Mouse (Mus musculus) bone marrow macrophage, adult 2 months (primary cell): ENCODE measurements around the gene Olfr874. TPM values are rescaled to one million over a fixed set of nuclear protein-coding genes. Genes with fewer than 3 reads are reported as not detected.
A peak's percentile ranks its signal among the peaks of the same experiment; 100 is the strongest.

ENCODE experiments used
- H3K27ac ChIP-seq: 2 replicates; pipeline ENCODE4 v1.5.1; 2012; ENCODE audit warnings: low read depth, low read length; ENCODE audit not compliant: insufficient read depth
- H3K4me1 ChIP-seq: 2 replicates; pipeline ENCODE4 v1.6.1; 2012; ENCODE audit warnings: low read length; ENCODE audit not compliant: control insufficient read depth, insufficient read depth
- H3K4me3 ChIP-seq: 2 replicates; pipeline ENCODE4 v1.5.1; 2012; ENCODE audit warnings: mild to moderate bottlenecking, low read length, moderate library complexity; ENCODE audit not compliant: insufficient read depth
- CTCF ChIP-seq: IDR thresholded peaks from 2 replicates; pipeline ENCODE4 v1.5.1; 2012; ENCODE audit warnings: low read depth, mild to moderate bottlenecking, low read length, moderate library complexity
- POLR2A ChIP-seq: IDR thresholded peaks from 2 replicates; pipeline ENCODE4 v1.6.1; 2012; ENCODE audit warnings: mild to moderate bottlenecking, low read depth, low read length, borderline replicate concordance
- polyA plus RNA-seq: library from polyadenylated mRNA; stranded (reverse); fragments of >200 nt; gene quantifications from 2 replicates; pipeline ENCODE4 v1.2.4, GENCODE M21; 2012; ENCODE audit not compliant: missing spikeins, insufficient read depth, insufficient read length

The Olfr874 gene
- not detected in 2 replicates for polyA plus RNA-seq

- no peak for TF ChIP-seq POLR2A
- TF ChIP-seq CTCF = no peak
- H3K4me1 ChIP-seq = no peaks in the 10 kb centered on the region
These were observed at the start of gene Olfr874 for GRCm38 (mm10) chr9:37744806-37745205. Gene Olfr874 (plus strand): TSS chr9:37745106.

DNA sequence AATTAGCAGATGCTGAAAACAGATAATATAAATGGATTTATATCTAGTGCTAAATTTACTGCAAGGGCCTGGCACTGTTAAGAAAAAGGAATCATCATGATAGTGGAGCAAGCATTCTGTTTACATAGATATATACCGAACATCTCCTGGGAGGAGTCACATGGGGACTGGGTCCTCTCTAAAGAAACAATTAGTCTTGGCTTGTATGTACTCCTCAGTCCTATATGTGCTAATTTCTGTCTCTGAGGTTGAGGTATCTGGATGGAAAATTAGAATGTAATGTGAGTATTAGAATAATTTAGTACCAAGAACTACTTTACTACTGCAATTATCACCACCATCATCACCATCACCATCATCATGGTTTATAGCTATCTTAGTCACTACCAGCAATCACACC, 28.8 kb upstream of the Olfr874 start, which contains the start of gene Olfr160:
Gene Olfr160, minus strand, starts transcription at position 101 of the 400 bp plus-strand sequence.
- no peaks in the 10 kb centered on the region for H3K4me1 ChIP-seq

More at GRCm38 (mm10) chr9:37744806-37745205, at the start of gene Olfr874:
- Histone ChIP-seq H3K4me3 (no peak within 1 kb of the TSS), H3K27ac (no peak within 1 kb of the TSS)

GRCm38 (mm10) chr9:37734310-37734709, 10.6 kb upstream of the Olfr874 start:
- Histone ChIP-seq H3K4me3 (no peak overlapping the region), H3K27ac (no peak overlapping the region), H3K4me1 (no peaks in the 10 kb centered on the region)
- TF ChIP-seq CTCF = no peak
- no peak for TF ChIP-seq POLR2A

More for the DNA sequence above, 28.8 kb upstream of the Olfr874 start, which contains the start of gene Olfr160:
- Histone ChIP-seq H3K4me3 (no peak within 1 kb of the TSS), H3K27ac (no peak within 1 kb of the TSS)
- no peak for TF ChIP-seq CTCF
- no peak for TF ChIP-seq POLR2A

DNA sequence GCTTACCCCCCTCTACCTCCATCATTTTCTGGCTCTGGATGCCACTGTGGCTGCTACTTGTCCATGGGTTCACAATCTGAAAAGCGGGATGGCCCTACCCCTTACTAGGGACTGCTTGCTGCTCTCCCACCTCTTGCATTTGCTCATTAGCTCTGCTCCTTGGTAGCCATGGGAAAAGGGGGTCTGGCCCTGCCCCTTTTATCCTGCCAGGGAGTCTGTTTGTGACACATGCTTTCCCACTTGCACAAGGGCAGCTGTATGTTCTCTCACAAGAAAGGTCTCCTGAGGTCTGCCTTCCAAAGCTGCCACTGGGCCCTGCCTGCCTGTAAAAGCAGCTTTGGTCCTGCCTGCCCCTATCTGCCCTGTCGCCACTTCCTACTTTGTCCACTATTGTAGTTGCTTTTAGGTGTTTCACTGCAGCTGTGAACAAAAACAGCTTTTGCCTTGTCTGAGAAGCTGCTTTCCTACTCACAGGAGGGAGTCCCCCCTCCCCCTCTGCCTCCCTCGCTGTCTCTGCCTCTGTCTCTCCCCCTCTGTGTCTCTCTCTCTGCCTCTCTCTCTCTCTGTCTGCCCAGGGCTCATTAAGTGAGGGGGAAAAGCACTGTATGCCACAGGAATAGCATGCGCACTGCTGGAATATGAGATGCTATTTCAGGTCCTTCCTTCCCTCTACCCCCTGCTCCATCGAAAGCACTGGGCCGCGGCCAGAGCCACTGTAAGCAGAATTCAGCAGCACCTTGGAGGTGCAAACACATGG, 5.6 kb downstream of the Olfr874 start:
- Histone ChIP-seq H3K4me3 (no peak overlapping the region), H3K27ac (no peak overlapping the region), H3K4me1 (no peaks in the 10 kb centered on the region)
- TF ChIP-seq POLR2A = no peak
- TF ChIP-seq CTCF = no peak

GRCm38 (mm10) chr9:37751467-37751866, 6.6 kb downstream of the Olfr874 start:
- no peak overlapping the region for H3K27ac ChIP-seq
- TF ChIP-seq CTCF (no peak), POLR2A (no peak)
- no peak overlapping the region for H3K4me3 ChIP-seq
- H3K4me1 ChIP-seq = no peaks in the 10 kb centered on the region

DNA sequence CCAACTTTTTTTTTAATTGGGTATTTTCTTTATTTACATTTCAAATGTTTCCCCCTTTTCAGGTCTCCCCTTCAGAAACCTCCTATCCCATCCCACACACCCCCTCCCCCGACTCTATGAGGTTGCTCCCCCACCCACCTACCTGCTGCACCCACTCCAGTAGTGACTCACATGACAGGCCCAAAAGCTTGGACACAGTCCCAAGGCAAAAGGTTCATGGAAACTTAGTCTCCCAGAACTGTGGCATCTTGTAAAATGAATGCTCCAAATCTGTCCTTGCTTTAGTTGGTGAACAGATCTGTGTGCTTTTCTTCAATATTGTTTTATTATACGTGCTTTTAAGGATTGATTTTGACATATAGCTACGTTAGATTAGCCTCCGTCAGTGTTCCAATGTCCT, 7.1 kb downstream of the Olfr874 start:
- TF ChIP-seq CTCF (no peak), POLR2A (no peak)
- Histone ChIP-seq H3K4me1 (no peaks in the 10 kb centered on the region), H3K27ac (no peak overlapping the region), H3K4me3 (no peak overlapping the region)

DNA sequence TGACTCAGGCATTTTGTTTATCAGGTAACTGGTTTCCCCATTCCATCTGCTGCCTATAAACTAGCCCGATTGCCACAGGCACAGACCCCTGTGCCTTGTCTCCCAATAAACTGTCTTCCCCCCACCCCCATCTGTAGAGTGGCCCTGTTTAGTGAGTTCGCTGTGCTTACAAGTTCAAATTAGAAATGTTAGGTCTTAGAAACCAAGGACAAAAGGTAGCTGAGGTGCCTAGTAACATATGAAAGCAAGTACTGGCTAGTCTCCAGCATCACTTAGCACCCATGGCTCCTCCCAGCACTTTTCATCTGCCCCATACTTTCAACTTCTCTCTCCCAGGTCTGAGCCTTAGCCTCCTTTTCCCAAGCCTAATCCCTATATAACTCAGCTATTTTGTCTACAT, 16.8 kb downstream of the Olfr874 start:
- no peaks in the 10 kb centered on the region for H3K4me1 ChIP-seq
- no peak overlapping the region for H3K27ac ChIP-seq
- TF ChIP-seq POLR2A (no peak), CTCF (no peak)
- no peak overlapping the region for H3K4me3 ChIP-seq

- no peaks in the 10 kb centered on the region for H3K4me1 ChIP-seq
- H3K27ac ChIP-seq = no peak overlapping the region
- no peak for TF ChIP-seq POLR2A
- TF ChIP-seq CTCF = peak; percentile 11; the same call in 1 of the 2 replicates
- H3K4me3 ChIP-seq = no peak overlapping the region
These were observed 17.6 kb downstream of the Olfr874 start for GRCm38 (mm10) chr9:37762541-37762940.

DNA sequence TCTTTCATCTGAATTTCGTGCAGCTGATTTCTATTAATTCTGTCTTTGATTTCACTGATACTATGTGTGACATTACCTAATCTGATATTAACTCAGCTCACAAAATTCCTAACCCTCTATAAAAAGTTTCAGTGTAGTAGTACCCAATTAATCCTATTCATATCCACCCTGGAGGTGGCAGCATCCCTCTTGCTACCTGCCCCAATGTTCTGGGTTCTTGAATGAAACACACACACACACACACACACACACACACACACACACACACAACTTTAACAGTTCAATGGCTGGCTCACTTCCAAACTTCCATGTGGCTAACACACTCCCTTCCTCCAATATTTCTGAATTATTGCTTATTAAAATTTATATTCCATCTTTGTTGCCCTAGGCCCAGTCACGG, 25.8 kb downstream of the Olfr874 start:
- Histone ChIP-seq H3K4me3 (no peak overlapping the region), H3K4me1 (no peaks in the 10 kb centered on the region), H3K27ac (no peak overlapping the region)
- TF ChIP-seq POLR2A (no peak), CTCF (no peak)

DNA sequence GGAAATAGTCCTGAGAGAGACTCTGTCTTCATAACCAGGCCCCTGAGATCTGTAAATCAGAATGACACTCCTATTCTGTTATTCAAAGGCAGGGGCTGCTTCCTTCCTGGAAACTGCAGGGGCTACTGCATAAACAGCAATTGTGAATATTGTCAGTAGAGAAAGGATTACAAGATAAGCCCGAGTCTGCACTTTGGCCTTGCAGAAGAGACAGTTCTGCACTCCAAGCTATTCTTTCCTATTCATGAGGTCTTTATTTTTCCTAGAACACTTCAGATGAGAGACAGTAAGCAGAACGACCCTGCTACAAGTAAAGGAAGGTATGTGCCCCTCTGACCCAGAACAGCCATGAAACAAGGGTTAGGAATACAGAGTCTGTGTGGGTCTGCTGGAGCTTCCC, 26.9 kb downstream of the Olfr874 start, which contains the start of gene Olfr875:
Gene Olfr875, plus strand, starts transcription at position 99 of the 400 bp plus-strand sequence.
- Histone ChIP-seq H3K4me3 (no peak within 1 kb of the TSS), H3K27ac (no peak within 1 kb of the TSS), H3K4me1 (no peaks in the 10 kb centered on the region)
- TF ChIP-seq POLR2A (no peak), CTCF (no peak)
